Mouse (Mus musculus): ENCODE measurements around the gene Sesn1. TPM values are rescaled to one million over a fixed set of nuclear protein-coding genes. Genes with fewer than 3 reads are reported as not detected.

Sesn1 gene
- polyA plus RNA-seq, 1 experiment from 2014 or later, result 33.9 TPM

DNA sequence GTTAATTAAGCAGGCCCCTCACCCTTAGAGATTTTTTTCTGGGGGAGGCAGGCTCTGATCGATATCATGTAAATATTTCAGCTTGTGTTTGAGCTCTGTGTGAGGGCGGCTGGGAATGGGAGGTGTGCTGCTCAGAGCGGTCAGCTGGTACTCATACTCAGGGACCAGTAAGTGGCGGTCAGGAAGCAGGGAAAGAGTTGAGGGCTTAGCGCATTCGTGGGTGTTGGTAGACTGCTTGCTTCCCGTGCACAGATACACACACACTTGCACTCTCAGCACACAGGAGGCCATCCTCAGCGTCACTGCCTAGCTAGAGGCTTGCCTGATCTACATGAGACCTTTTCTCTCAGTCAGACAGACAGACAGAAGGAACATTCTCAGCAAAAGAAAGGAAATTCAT lies 91.7 kb downstream of the Sesn1 start:
- Histone ChIP-seq H3K4me1 (ENCODE audit: control insufficient read depth, insufficient read depth, low read length) (no peaks in the 10 kb centered on the region), H3K9ac (replicated peaks; ENCODE audit: low read length) (no peak overlapping the region), H3K27ac (replicated peaks; ENCODE audit: low read depth, low read length) (no peak overlapping the region), H3K36me3 (ENCODE audit: control insufficient read depth, insufficient read depth, low read length) (peaks cover 46% of the 10 kb centered on the region), H3K4me3 (replicated peaks; ENCODE audit: low read depth, low read length) (no peak overlapping the region), H3K9me3 (ENCODE audit: control insufficient read depth, low read length) (no peaks in the 10 kb centered on the region), H3K4me2 (ENCODE audit: low read length) (no peak overlapping the region), H3K27me3 (ENCODE audit: control insufficient read depth, insufficient read depth, low read length) (no peaks in the 10 kb centered on the region)
- ATAC-seq (ENCODE audit: low FRiP score, low TSS enrichment) (no peak), DNase-seq (no peak)
- WGBS, result 90% methylated on average over 8 of the region's 8 CpGs

DNA sequence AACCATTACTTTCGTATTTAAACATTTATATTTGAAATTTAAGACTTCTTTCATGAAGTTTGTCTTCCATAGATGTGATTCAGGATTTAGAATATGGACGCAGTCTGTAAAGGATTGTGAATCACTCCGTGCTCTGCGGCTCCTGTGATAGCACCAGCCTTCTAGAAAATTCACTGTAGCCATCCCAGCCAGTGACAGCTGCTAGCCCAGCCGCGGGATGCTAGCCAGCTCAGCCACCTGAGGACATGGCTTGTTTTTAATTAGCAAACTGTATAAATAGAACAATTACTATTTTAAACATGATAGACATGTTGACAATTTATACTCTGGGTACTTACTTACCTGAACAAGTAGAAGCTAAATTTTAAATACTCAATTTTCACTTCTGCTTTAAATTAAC lies 92.1 kb downstream of the Sesn1 start:
- 90% methylated on average over 6 of the region's 6 CpGs for WGBS

DNA sequence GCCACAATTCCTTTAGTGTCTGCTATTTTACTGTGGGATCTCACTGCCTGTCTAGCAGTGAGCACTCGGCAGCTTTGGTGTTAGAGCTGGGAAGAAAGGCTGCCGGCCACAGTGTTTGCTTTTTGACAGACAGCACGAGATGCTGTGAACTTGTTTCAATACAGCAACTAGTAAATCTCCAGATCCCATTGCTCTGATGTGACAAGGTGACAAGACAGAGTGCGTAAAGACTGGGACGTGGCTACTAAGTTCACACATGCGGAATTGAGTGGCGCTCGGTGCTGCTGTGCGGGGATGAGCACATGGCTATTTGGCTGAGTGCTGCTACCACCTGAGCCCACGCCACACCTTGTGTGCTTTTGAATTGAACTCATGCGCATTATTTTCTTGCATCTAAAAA lies 97.7 kb downstream of the Sesn1 start:
- H3K4me2 ChIP-seq (ENCODE audit: low read length), result no peak overlapping the region
- no peak overlapping the region for H3K4me3 ChIP-seq (replicated peaks; ENCODE audit: low read depth, low read length)
- no peak overlapping the region for H3K9ac ChIP-seq (replicated peaks; ENCODE audit: low read length)
- no peaks in the 10 kb centered on the region for H3K4me1 ChIP-seq (ENCODE audit: control insufficient read depth, insufficient read depth, low read length)
- DNase-seq (no peak), ATAC-seq (ENCODE audit: low FRiP score, low TSS enrichment) (no peak)
- no peak overlapping the region for H3K27ac ChIP-seq (replicated peaks; ENCODE audit: low read depth, low read length)
- no peaks in the 10 kb centered on the region for H3K27me3 ChIP-seq (ENCODE audit: control insufficient read depth, insufficient read depth, low read length)
- WGBS, result 79% methylated on average over 11 of the region's 11 CpGs
- H3K9me3 ChIP-seq (ENCODE audit: control insufficient read depth, low read length), result no peaks in the 10 kb centered on the region
- peaks cover 47% of the 10 kb centered on the region for H3K36me3 ChIP-seq (ENCODE audit: control insufficient read depth, insufficient read depth, low read length)

More for the DNA sequence above, 92.1 kb downstream of the Sesn1 start:
- H3K36me3 ChIP-seq (ENCODE audit: control insufficient read depth, insufficient read depth, low read length), result peaks cover 45% of the 10 kb centered on the region
- H3K4me1 ChIP-seq (ENCODE audit: control insufficient read depth, insufficient read depth, low read length), result no peaks in the 10 kb centered on the region
- no peak for ATAC-seq (ENCODE audit: low FRiP score, low TSS enrichment)
- no peak overlapping the region for H3K27ac ChIP-seq (replicated peaks; ENCODE audit: low read depth, low read length)
- no peak overlapping the region for H3K4me3 ChIP-seq (replicated peaks; ENCODE audit: low read depth, low read length)
- H3K9ac ChIP-seq (replicated peaks; ENCODE audit: low read length), result no peak overlapping the region
- DNase-seq, result no peak
- H3K27me3 ChIP-seq (ENCODE audit: control insufficient read depth, insufficient read depth, low read length), result no peaks in the 10 kb centered on the region
- H3K4me2 ChIP-seq (ENCODE audit: low read length), result no peak overlapping the region
- no peaks in the 10 kb centered on the region for H3K9me3 ChIP-seq (ENCODE audit: control insufficient read depth, low read length)

DNA sequence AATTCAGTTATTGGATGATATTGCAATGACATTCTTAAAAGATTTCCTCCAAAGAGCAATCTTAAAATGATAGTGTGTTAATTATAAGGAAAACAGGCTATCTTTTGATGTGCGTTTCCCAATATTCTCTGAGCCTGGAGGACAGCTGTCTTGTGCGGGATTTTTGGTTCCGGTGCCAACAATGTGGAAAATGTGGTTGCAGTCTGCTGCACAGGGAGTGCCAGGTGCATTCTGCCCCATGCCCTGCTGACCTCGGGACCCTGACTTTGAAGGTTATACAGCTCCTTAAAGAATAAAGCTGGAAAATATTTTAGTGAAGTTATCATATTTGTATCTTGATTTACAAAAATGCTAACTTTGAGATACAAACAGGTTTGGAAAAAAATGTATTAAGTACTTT lies 98.2 kb downstream of the Sesn1 start:
- Histone ChIP-seq H3K9me3 (ENCODE audit: control insufficient read depth, low read length) (no peaks in the 10 kb centered on the region), H3K27me3 (ENCODE audit: control insufficient read depth, insufficient read depth, low read length) (no peaks in the 10 kb centered on the region), H3K36me3 (ENCODE audit: control insufficient read depth, insufficient read depth, low read length) (peaks cover 47% of the 10 kb centered on the region), H3K4me2 (ENCODE audit: low read length) (no peak overlapping the region), H3K27ac (replicated peaks; ENCODE audit: low read depth, low read length) (no peak overlapping the region), H3K9ac (replicated peaks; ENCODE audit: low read length) (no peak overlapping the region), H3K4me3 (replicated peaks; ENCODE audit: low read depth, low read length) (no peak overlapping the region), H3K4me1 (ENCODE audit: control insufficient read depth, insufficient read depth, low read length) (no peaks in the 10 kb centered on the region)
- 90% methylated on average over 4 of the region's 4 CpGs for WGBS
- ATAC-seq (ENCODE audit: low FRiP score, low TSS enrichment) (no peak), DNase-seq (no peak)

DNA sequence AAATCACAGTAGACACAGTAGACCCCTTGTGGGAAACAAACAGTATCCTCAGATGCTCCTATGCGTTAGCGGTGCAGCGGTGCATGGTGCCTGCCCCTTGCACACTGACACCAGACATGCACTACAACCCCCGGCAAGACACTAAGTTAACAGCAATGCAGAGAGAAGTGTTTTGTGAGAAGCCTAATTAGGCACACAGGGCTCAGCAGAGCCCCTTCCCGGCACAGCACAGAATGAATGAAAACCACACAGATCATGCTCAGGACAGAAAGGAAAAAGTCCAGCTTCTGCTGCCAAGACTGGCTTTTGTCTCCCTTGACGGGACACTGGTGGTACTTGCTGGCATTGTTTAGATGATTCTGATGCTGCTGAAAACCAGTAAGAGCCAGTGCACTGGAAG lies 99.2 kb downstream of the Sesn1 start:
- Histone ChIP-seq H3K27ac (replicated peaks; ENCODE audit: low read depth, low read length) (peak overlapping the region; percentile 37; the same call in 1 of the 2 replicates), H3K9ac (replicated peaks; ENCODE audit: low read length) (no peak overlapping the region), H3K4me3 (replicated peaks; ENCODE audit: low read depth, low read length) (no peak overlapping the region), H3K27me3 (ENCODE audit: control insufficient read depth, insufficient read depth, low read length) (no peaks in the 10 kb centered on the region), H3K4me2 (ENCODE audit: low read length) (no peak overlapping the region), H3K9me3 (ENCODE audit: control insufficient read depth, low read length) (no peaks in the 10 kb centered on the region), H3K36me3 (ENCODE audit: control insufficient read depth, insufficient read depth, low read length) (peaks cover 40% of the 10 kb centered on the region), H3K4me1 (ENCODE audit: control insufficient read depth, insufficient read depth, low read length) (no peaks in the 10 kb centered on the region)
- WGBS, result 57% methylated on average over 6 of the region's 6 CpGs
- ATAC-seq (ENCODE audit: low FRiP score, low TSS enrichment) (no peak), DNase-seq (peak; percentile 22)

DNA sequence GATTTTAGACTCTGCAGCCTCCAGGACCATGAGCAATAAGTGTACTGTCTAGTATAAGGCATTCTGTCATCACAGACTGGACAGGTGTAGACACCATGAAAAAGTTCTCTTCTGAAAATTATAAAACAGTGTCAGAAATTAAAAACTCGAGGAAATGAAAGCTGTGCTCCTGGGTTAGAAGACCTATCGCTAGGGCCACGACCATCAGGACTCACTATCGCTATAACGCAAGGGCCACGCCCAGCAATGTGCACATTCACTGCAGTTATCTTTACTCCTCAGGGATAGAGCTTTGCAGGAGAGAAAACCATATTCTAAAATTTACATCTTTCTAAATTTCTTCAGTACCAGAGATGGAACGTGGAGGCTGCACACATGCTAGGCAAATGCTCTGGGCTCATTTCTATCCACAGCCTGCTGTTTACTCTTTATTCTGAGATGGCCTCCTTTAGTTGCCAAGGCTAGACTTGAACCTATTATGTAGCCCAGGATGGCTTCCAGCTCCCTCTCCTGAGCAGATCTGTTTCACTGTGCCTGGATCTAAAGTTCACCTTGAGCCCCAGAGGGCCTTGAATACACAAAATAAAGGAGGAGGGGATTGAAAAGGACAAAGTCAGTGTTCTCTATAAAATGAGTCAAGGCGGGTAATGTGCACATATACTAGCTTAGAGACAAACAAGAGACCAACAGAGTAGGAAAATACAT lies 102.7 kb downstream of the Sesn1 start:
- H3K9me3 ChIP-seq (ENCODE audit: control insufficient read depth, low read length), result no peaks in the 10 kb centered on the region
- H3K27me3 ChIP-seq (ENCODE audit: control insufficient read depth, insufficient read depth, low read length), result no peaks in the 10 kb centered on the region
- H3K9ac ChIP-seq (replicated peaks; ENCODE audit: low read length), result no peak overlapping the region
- H3K27ac ChIP-seq (replicated peaks; ENCODE audit: low read depth, low read length), result no peak overlapping the region
- ATAC-seq (ENCODE audit: low FRiP score, low TSS enrichment), result no peak
- H3K36me3 ChIP-seq (ENCODE audit: control insufficient read depth, insufficient read depth, low read length), result peaks cover 9% of the 10 kb centered on the region
- H3K4me3 ChIP-seq (replicated peaks; ENCODE audit: low read depth, low read length), result no peak overlapping the region
- no peaks in the 10 kb centered on the region for H3K4me1 ChIP-seq (ENCODE audit: control insufficient read depth, insufficient read depth, low read length)
- no peak for DNase-seq
- H3K4me2 ChIP-seq (ENCODE audit: low read length), result no peak overlapping the region
- WGBS, result 92% methylated on average over 8 of the region's 8 CpGs

DNA sequence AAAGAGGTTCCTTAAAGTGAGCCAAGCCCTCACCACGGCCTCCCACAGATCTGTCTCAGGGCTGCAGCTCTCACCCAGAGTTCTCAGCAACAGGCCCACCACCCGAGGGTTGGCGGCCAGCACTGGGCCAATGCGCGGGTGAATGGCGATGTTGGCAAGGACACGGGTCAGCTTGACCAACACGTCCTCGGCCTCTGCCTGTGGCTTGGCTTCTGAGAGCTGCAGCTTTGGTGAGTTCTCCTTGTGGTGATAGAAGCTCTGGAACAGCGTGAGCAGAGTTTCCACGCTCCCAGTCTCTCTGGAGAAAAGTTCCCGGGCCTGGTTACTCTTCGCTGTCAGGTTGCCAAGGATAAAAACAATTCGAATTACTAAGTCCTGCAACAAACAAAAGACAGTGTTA lies 117.0 kb downstream of the Sesn1 start:
- ATAC-seq (ENCODE audit: low FRiP score, low TSS enrichment) (no peak), DNase-seq (peak; percentile 46)
- Histone ChIP-seq H3K4me1 (ENCODE audit: control insufficient read depth, insufficient read depth, low read length) (no peaks in the 10 kb centered on the region), H3K4me3 (replicated peaks; ENCODE audit: low read depth, low read length) (no peak overlapping the region), H3K9ac (replicated peaks; ENCODE audit: low read length) (no peak overlapping the region), H3K36me3 (ENCODE audit: control insufficient read depth, insufficient read depth, low read length) (no peaks in the 10 kb centered on the region), H3K27ac (replicated peaks; ENCODE audit: low read depth, low read length) (no peak overlapping the region), H3K27me3 (ENCODE audit: control insufficient read depth, insufficient read depth, low read length) (no peaks in the 10 kb centered on the region), H3K4me2 (ENCODE audit: low read length) (no peak overlapping the region), H3K9me3 (ENCODE audit: control insufficient read depth, low read length) (no peaks in the 10 kb centered on the region)
- WGBS, result 73% methylated on average over 14 of the region's 14 CpGs

DNA sequence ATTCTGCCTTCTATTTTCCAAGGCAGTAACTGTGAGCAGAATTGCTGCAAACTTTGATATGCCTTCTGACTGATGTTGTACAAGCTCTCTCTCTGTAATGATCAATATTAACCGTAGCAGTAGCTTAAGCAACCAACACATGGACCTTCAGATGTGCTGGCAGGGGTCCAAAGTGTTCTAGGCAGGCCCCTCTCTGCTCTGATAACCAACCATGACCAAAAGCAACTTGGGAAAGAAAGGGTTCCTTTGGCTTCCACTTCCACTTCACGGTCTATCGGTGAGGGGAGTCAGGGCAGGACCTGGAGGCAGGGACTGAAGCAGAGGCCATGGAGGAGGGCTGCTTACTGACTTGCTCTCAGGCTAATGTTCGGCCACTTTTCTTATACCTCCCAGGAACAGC lies 121.2 kb downstream of the Sesn1 start:
- H3K27ac ChIP-seq (replicated peaks; ENCODE audit: low read depth, low read length), result no peak overlapping the region
- no peaks in the 10 kb centered on the region for H3K36me3 ChIP-seq (ENCODE audit: control insufficient read depth, insufficient read depth, low read length)
- H3K4me3 ChIP-seq (replicated peaks; ENCODE audit: low read depth, low read length), result no peak overlapping the region
- 39% methylated on average over 4 of the region's 4 CpGs for WGBS
- peaks cover 6% of the 10 kb centered on the region; the same call in 1 of the 2 replicates for H3K4me1 ChIP-seq (ENCODE audit: control insufficient read depth, insufficient read depth, low read length)
- H3K27me3 ChIP-seq (ENCODE audit: control insufficient read depth, insufficient read depth, low read length), result no peaks in the 10 kb centered on the region
- ATAC-seq (ENCODE audit: low FRiP score, low TSS enrichment) (no peak), DNase-seq (no peak)
- H3K4me2 ChIP-seq (ENCODE audit: low read length), result no peak overlapping the region
- H3K9ac ChIP-seq (replicated peaks; ENCODE audit: low read length), result no peak overlapping the region
- H3K9me3 ChIP-seq (ENCODE audit: control insufficient read depth, low read length), result no peaks in the 10 kb centered on the region

DNA sequence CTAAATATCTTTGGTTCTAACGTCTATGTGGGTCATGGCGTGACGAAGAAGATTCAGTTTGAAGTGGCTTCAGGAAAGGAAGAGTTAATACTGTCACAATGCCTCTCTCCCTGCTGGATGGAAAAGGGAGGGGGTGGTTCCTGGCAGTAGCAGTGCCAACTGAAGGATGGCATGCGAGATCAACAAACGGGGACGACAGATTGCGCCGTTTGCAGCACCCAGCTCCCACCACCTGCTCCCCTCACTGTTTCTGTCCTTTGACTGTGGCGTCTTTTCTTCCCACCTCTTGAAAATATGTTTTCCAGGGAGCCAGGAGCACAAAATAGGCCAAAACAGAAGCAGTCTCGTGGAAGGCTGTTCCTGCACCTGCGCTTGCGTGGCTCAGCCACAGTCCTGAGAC lies 122.2 kb downstream of the Sesn1 start:
- DNase-seq (peak; percentile 56), ATAC-seq (ENCODE audit: low FRiP score, low TSS enrichment) (no peak)
- Histone ChIP-seq H3K36me3 (ENCODE audit: control insufficient read depth, insufficient read depth, low read length) (no peaks in the 10 kb centered on the region), H3K4me2 (ENCODE audit: low read length) (no peak overlapping the region), H3K9me3 (ENCODE audit: control insufficient read depth, low read length) (no peaks in the 10 kb centered on the region), H3K27ac (replicated peaks; ENCODE audit: low read depth, low read length) (peak overlapping the region; percentile 55; the same call in 1 of the 2 replicates), H3K4me3 (replicated peaks; ENCODE audit: low read depth, low read length) (no peak overlapping the region), H3K4me1 (ENCODE audit: control insufficient read depth, insufficient read depth, low read length) (peaks cover 6% of the 10 kb centered on the region; the same call in 1 of the 2 replicates), H3K27me3 (ENCODE audit: control insufficient read depth, insufficient read depth, low read length) (no peaks in the 10 kb centered on the region), H3K9ac (replicated peaks; ENCODE audit: low read length) (no peak overlapping the region; the same call in 1 of the 2 replicates)
- 62% methylated on average over 12 of the region's 12 CpGs for WGBS

Measured in midbrain, embryonic 14.5 days (tissue).